Mouse (Mus musculus) cerebellum, adult 11-12 months (tissue): ENCODE measurements around the gene Fndc5.

Experiments used
- DNase-seq: peaks from one replicate; pipeline ENCODE4 v3.0.0; 2022

The Fndc5 gene

DNA sequence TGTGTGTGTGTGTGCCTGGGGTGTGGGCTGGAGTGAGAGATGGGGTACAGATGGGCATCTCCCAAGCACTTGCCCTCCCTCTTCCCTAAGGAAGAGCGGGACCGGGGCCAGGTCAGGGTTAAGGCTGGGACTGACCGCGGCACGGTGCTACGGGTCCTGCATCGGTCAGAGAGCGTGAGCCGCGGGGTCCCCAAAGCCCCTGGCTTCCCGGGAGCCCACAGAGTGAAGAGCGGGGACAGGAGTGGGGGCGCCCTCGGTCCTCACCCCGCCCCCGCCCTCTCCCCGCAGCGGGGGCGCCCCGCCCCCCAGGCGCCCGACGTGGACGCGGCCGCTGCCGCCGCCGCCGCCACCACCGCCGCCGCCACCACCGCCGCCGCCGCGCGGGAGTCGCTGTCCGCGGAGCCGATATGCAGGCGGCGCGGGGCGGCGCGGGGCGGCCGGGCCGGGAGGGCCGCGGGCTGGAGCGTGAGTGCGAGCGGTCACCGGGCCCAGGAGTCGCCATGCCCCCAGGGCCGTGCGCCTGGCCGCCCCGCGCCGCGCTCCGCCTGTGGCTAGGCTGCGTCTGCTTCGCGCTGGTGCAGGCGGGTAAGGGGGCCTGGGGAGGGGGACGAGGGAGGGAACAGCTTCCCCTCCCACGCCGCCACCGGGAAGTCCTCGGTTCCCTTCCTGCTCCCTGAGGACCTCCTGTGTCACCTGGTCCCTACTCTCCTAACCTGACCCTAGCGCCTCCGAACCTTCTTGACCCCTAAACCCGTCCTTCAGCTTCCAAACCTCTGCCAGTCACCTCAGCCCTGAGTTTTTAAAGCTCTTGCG, at the start of gene Fndc5:
Gene Fndc5, plus strand, starts transcription at position 421 of the 813 bp plus-strand sequence.
- peak; percentile 77 for DNase-seq

DNA sequence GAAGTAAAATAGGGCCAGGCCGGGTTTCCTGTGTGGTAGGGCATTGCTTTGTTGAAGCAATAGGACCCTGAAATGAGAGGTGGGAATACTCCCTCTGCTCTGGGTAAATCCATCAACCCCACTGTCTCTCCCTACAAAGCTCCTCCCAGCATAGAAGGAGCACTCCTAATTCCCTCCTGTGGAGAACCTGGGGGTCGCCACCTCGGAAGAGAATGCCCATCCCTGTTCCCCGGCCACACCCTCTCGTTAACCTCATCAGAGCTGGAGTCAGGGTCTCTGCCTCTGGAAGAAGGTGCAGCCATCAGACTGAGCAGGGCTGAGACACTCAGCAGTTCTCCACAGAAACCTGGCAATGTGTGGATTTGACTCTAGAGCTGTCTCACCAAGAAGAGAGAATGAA, 48.9 kb upstream of the Fndc5 start:
- no peak for DNase-seq

DNA sequence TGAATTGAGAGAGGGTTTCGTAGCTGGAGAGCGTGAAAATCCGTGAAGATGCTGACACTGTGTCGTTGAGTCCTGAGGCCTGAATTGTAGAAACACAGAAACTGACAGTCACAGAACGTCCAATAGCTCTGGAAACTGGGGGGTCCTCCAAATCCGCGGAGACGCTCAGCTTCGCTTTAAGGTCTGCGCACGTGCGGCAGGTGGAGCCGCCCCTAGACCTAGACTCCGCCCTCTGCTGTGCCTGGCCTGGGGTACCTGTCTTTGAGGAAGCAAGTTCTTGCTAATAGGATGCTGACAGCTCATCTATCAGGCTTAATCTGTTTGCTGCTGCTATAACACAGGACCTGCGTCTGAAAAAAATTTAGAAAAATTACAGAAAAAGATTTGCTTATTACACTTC, 41.5 kb upstream of the Fndc5 start:
- DNase-seq = no peak

GRCm38 (mm10) chr4:129097006-129097405, 39.8 kb upstream of the Fndc5 start:
- DNase-seq = no peak

- DNase-seq = no peak
These were observed 34.5 kb upstream of the Fndc5 start for GRCm38 (mm10) chr4:129102133-129102829.

DNA sequence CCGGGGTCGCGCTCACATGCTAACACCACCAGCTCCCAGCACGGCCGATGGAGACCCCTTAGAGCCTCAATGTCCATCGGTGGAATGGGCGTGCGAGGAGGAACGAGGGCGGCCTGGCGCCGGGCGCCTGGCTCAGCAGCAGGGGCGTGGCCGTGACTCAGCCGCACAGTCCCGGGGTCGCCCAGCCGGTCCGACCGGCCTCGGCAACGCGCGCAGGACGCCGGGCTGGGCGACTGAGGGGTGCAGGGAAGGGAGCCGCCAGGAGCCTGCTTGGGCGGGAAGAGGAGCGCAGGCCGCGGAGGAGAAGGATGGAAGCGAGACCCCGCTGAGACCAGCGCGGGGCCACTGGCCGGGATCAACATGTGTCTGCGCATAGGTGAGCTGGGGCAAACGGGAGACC, 31.4 kb upstream of the Fndc5 start, which contains the start of gene Tmem54:
Gene Tmem54, plus strand, starts transcription at position 193 of the 400 bp plus-strand sequence.
- no peak for DNase-seq

- no peak for DNase-seq
These were observed 30.7 kb upstream of the Fndc5 start for GRCm38 (mm10) chr4:129106073-129106472.

GRCm38 (mm10) chr4:129107348-129107899, 29.4 kb upstream of the Fndc5 start:
- DNase-seq = no peak

DNA sequence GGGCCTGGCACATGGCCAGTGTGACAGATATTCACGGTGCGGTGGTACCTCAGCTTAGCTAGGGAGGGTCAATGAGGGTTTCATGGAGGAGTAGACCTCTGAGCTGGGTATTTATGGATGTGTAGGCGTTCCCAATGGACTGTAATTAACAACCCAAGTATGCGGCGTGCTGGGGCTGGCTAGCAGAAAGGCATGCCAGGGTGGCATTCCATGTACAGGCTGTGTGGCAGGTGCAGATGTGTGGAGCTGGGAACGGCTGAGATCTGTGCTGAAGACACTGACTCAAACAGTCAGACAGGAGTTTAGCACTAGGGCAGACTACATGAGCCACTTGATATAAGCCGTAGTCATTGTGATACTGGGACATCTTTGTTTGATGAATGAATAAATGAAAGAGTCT, 28.2 kb upstream of the Fndc5 start:
- DNase-seq = no peak

- DNase-seq = no peak
These were observed 26.0 kb upstream of the Fndc5 start for GRCm38 (mm10) chr4:129110804-129111203.

DNA sequence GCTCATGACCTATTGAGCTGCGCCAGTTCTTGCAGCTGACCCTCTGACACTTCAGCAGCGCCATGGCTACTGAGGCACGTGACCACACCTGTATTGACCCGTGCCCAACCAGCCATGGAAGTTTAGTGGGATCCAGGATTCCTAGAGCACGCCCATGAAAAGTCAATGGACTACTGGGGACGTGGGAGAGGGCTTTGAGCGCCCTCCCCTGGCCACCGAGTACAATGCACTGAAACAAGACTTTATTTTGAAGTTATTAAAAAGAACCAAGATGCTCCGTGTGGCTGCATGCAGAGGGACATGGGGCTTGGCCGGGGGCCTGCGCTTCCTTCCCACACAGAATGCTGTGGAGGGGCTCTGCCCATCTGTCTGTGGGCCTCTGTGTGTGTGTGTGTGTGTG, 25.4 kb upstream of the Fndc5 start:
- DNase-seq = no peak

- DNase-seq = no peak
These were observed 24.6 kb upstream of the Fndc5 start for GRCm38 (mm10) chr4:129112231-129112630.

DNA sequence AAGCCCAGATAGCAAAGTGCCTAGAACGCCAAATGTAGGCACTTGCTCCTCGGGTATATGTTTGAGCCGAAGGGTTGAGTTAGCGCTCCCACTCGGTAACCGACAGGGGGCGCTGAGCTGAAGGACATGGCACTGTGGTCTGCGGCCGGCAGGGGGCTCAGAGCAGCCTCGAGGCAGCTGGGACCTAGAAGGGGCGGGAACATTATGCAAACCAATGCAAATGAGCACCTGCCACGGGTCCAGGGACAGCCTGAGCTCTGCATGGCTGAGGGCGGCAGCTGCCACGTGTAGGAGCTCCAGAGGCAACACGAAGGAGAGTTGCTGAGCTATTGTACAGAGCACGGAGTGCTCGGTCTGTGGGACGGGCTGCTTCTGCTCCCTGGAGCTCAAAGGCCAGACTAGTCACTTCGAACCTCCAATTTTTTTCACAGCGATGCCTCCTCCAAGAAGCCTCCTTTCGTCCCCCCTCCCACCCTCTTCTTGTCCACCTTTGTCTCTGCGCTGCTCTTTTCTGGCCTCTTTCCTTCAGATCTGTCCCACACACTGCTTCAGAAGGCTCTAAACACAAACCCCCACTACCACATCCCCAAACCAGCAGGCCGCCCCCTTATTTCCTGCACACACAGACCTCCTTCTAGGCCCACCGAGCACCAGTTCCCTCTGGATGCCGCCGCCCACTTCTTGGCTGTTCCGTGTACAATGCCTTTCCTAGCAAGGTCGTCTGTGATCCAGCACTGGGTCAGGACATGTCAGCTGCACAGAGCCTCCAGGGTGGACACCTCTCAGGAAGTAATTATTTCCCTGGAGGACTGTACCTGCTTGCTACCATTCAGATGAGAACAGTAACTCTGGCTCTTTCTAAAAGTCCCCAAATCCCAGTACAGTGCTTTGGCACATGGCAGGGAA, 23.5 kb upstream of the Fndc5 start:
- DNase-seq = peak; percentile 85

GRCm38 (mm10) chr4:129116703-129117102, 20.1 kb upstream of the Fndc5 start:
- no peak for DNase-seq

GRCm38 (mm10) chr4:129117720-129118510, 18.9 kb upstream of the Fndc5 start:
- DNase-seq = no peak

DNA sequence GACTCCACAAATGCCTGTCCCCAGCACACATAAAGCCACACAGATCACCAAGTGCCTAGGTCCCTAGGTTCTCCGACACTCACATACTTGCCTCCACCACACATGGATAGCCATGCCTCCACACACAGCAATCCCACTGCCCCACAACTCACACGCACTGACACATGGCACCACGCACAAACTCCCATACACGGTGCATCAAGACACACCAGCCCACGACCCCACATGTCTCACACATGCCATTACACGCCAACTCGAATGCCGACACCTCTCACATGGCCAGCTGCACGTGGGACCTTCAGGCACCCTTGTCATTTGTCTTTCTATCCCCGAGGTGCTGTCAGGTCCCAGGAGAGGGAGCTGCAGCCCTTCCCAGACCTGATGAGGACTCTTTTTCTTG, 17.1 kb upstream of the Fndc5 start:
- DNase-seq = no peak

DNA sequence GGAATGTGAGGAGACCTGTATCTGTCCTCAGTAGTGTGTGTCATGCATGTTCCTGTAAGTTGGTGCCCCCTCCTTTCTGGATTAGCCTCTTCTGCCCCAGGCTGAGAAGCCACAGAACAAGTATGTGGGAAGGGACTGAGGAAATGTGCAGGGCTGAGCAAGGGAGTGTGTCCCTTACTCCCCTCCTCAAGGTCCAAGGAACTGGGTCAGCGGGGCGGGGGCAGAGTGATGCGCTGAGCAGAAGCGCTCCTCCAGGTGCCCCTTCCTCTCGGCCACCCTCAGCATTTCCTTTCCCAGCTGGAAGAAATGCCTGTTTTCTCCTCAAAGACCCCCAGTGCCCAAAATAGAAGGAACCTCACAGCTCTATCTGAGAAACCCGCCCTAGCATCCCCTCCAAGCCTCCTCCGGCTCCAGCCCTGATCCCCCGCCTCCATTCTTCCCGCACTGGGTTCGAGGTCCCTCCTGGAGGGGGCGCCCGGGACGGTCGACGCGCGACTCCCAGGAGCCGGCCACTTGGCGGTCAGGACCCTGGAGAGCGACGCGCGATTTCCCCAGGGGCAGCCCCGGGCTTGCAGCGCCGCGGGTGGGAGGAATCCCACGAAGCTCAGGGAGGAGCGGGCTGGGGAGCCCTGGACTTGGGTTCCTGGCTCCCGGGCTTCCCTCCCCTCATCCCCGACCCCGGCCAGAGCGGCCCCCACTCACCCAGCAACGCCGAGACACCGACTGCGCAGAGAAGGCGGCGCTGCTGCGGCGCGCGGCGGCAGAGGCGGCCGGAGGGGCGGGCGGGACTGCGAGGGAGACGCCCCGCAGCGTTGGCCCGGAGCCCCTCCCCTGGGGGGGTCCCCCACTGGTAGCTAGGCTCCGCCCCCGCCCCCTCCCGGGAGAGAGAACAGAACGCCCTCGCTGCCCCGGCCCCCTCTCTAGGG, 16.0 kb upstream of the Fndc5 start:
- DNase-seq = no peak

GRCm38 (mm10) chr4:129121569-129122086, 15.2 kb upstream of the Fndc5 start, which contains the start of gene Hpca:
Hpca (minus strand) TSS chr4:129122036.
- no peak for DNase-seq

DNA sequence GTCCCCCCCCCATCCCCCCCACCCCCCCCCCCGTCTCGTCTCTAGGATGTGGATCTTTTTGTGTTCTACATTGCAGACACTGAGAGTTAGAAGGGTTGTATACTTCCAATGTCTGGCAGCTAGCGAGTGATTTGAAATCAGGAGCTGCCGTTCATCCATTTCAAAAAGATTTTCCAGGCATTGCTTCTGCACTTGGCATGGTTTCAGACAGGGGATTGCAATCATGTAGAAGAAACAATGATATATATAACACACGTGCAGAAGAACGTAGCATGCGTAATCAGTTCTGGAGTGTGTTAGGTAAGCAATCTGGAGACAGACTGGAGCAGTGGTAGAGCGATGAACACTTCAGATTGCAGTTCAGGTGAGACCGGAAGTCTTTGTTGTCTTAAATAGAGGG, 14.7 kb upstream of the Fndc5 start:
- DNase-seq = no peak

DNA sequence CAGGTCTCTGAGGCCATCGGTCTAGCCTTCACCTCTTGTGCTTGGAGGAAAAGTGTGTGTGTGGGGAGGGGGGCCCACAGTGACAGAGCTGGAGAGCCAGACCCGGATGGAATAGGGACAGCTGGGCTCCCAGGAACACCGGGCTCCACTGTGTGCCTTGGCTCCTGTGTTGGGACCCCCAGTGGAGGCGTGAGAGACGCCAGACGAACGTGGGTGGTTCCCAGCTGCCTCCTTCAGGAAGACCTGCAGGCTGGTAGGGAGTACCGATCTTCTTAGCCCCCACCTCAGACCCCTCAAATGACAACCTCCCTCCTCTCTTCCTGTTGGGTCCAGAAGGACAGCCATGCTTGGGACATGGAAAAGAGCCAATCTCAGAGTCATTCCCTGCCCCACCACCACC, 14.1 kb upstream of the Fndc5 start:
- no peak for DNase-seq
